Mouse (Mus musculus): ENCODE data around the gene Mlxip.

Mlxip gene

GRCm38 (mm10) chr5:123436071-123436779, 41.6 kb downstream of the Mlxip start:
- no peak for DNase-seq

- DNase-seq = peak; percentile 27
Measured at GRCm38 (mm10) chr5:123436780-123437175, 42.2 kb downstream of the Mlxip start.

- DNase-seq = no peak
Measured at GRCm38 (mm10) chr5:123438381-123438780, 43.8 kb downstream of the Mlxip start.

- DNase-seq = no peak
Measured at GRCm38 (mm10) chr5:123439312-123439711, 44.7 kb downstream of the Mlxip start.

GRCm38 (mm10) chr5:123439941-123440340, 45.3 kb downstream of the Mlxip start:
- DNase-seq = no peak

- DNase-seq = no peak
Measured at GRCm38 (mm10) chr5:123440664-123441063, 46.1 kb downstream of the Mlxip start.

- no peak for DNase-seq
Measured at GRCm38 (mm10) chr5:123442283-123442682, 47.7 kb downstream of the Mlxip start.

GRCm38 (mm10) chr5:123444069-123444468, 49.5 kb downstream of the Mlxip start:
- DNase-seq = peak; percentile 59

GRCm38 (mm10) chr5:123444849-123445334, 50.3 kb downstream of the Mlxip start:
- no peak for DNase-seq

GRCm38 (mm10) chr5:123451886-123452285, 57.3 kb downstream of the Mlxip start:
- DNase-seq = no peak

- no peak for DNase-seq
Measured at GRCm38 (mm10) chr5:123461420-123461819, 66.8 kb downstream of the Mlxip start.

GRCm38 (mm10) chr5:123464638-123465037, 70.0 kb downstream of the Mlxip start:
- DNase-seq = no peak

GRCm38 (mm10) chr5:123470784-123471400, 76.3 kb downstream of the Mlxip start:
- DNase-seq = peak; percentile 8

- no peak for DNase-seq
Measured at GRCm38 (mm10) chr5:123473817-123474216, 79.2 kb downstream of the Mlxip start.

- no peak for DNase-seq
Measured at GRCm38 (mm10) chr5:123487659-123488395, 93.2 kb downstream of the Mlxip start.

GRCm38 (mm10) chr5:123489112-123489785, 94.7 kb downstream of the Mlxip start, which contains the start of the genes Lrrc43 and Il31:
Gene Lrrc43, plus strand, starts transcription at chr5:123489305.
Gene Il31, minus strand, starts transcription at chr5:123489489.
- no peak for DNase-seq

- no peak for DNase-seq
Measured at GRCm38 (mm10) chr5:123489935-123490334, 95.3 kb downstream of the Mlxip start.

- DNase-seq = no peak
Measured at GRCm38 (mm10) chr5:123499717-123500116, 105.1 kb downstream of the Mlxip start.

GRCm38 (mm10) chr5:123501973-123502372, 107.4 kb downstream of the Mlxip start:
- DNase-seq = no peak
